In the genomic region with DNA sequence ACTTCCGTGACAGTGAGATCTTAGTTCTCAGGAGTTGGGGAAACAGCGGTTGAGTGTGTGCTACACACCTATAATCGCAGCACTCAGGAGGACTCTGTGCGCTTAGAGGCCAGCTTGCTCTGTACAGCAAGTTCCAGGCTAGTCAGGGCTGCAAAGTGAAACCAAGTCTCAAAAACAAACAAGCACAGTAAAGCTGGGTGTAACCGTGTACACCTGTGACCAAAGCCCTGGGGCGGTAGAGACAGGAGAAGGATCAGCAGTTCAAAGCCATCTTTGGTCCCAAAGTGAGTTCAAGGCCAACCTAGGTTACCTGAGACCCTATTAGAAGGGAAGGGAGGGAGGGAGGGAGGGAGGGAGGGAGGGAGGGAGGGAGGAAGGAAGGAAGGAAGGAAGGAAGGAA, we compare ENCODE assay signal across 26 mouse cellular contexts.
"Had no signal": no experiment of that assay in that cellular context is flagged by ENCODE, and none has a peak within 500 bp of the region (broad histone marks: within the 10 kb centered on the region; RNA-seq: fewer than 3 reads in every experiment).

No protein-coding gene starts in this region.

- H3K9me3 ChIP-seq: limb, embryonic 10.5 days had no signal

- ATAC-seq: hindbrain, embryonic 16.5 days; intestine, embryonic 16.5 days had no signal

- H3K9ac ChIP-seq: heart, embryonic 12.5 days; hindbrain, embryonic 12.5 days; hindbrain, embryonic 14.5 days; kidney, embryonic 15.5 days; limb, embryonic 12.5 days; liver, embryonic 13.5 days had no signal

- H3K27me3 ChIP-seq: heart, embryonic 12.5 days; hindbrain, embryonic 12.5 days; kidney, embryonic 15.5 days; limb, embryonic 12.5 days; liver, embryonic 13.5 days had no signal

- H3K36me3 ChIP-seq: hindbrain, embryonic 10.5 days; hindbrain, embryonic 12.5 days; limb, embryonic 10.5 days; limb, embryonic 12.5 days; liver, embryonic 13.5 days had no signal

- DNase-seq: gastrocnemius, postnatal 14 days; gastrocnemius, postnatal 36 days; heart, adult 11 months; heart, adult 2 months; heart, postnatal 10 days; heart, postnatal 4 days; kidney, adult 11 months; kidney, adult 2 months; kidney, adult 9 months; kidney, postnatal 25 days; kidney, postnatal 4 days; liver; liver, embryonic 13.5 days had no signal

- H3K27ac ChIP-seq: heart, adult 2 months; hindbrain, embryonic 10.5 days; hindbrain, embryonic 12.5 days; hindbrain, embryonic 14.5 days; kidney, embryonic 15.5 days; kidney, postnatal 0 days; layer of hippocampus, adult 2 months; left cerebral cortex, adult 2 months; limb, embryonic 10.5 days; limb, embryonic 12.5 days; liver, embryonic 13.5 days had no signal

- H3K4me2 ChIP-seq: heart, embryonic 12.5 days; hindbrain, embryonic 12.5 days; hindbrain, embryonic 14.5 days; kidney, embryonic 15.5 days; limb, embryonic 12.5 days; liver, embryonic 11.5 days; liver, embryonic 13.5 days had no signal

- H3K4me1 ChIP-seq: heart, embryonic 12.5 days; hindbrain, embryonic 10.5 days; hindbrain, embryonic 12.5 days; kidney, embryonic 15.5 days; limb, embryonic 10.5 days; limb, embryonic 12.5 days; liver, embryonic 13.5 days had no signal

- H3K4me3 ChIP-seq: heart, adult 2 months; heart, embryonic 12.5 days; hindbrain, embryonic 10.5 days; hindbrain, embryonic 12.5 days; kidney, embryonic 15.5 days; layer of hippocampus, adult 2 months; left cerebral cortex, adult 2 months; limb, embryonic 10.5 days; limb, embryonic 12.5 days; liver, embryonic 13.5 days had no signal
